Mouse (Mus musculus): ENCODE results near the gene Camk2d. TPM values are rescaled to one million over a fixed set of nuclear protein-coding genes. Genes with fewer than 3 reads are reported as not detected.

Camk2d gene
- polyA plus RNA-seq, 1 experiment from 2014 or later: 109 TPM

DNA sequence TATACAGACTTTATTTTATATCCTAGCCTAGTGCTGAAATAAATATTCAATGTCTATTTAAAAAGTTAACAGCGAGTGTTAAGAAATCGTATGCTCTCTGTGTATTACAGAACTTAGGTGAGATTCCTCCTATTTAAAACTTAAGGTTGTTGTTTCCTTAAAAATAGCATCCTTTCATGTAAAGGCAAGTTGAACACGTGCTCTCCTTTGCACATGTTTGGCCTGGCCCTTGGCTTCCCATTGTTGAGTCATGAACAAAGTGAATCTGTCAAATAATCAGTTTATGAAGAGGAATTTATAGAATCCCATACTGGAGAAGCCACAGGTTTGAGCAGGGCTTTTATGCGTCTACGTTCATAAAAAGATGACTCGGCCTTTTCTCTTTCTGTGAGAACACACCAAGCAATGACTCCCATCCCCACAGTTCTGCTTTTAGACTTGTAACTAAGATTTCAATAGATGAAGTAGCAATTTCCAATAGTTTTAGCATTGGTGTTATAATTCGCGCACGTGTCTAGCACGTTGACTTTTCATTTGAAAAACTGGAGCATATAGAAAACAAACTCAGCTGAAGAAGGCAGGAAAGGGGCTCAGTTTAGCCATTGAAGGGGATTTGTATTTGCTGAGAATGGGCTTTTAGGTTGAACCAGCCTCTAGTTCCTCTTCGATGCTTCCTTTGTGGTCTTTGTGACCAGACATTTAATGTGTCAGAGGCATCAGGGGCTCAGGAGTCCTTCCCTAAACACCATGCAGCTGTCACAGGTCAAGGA lies 29.1 kb downstream of the Camk2d start:
- H3K9ac ChIP-seq: no peak overlapping the region
- no peaks in the 10 kb centered on the region for H3K36me3 ChIP-seq (replicated peaks; ENCODE audit: control insufficient read depth, insufficient read depth)
- H3K4me2 ChIP-seq (replicated peaks): no peak overlapping the region
- WGBS: 79% methylated on average over 11 of the region's 11 CpGs
- no peaks in the 10 kb centered on the region for H3K27me3 ChIP-seq (ENCODE audit: control insufficient read depth, insufficient read depth, low read length)
- H3K4me1 ChIP-seq (replicated peaks; ENCODE audit: control insufficient read depth, insufficient read depth, low read length): no peaks in the 10 kb centered on the region
- no peak overlapping the region for H3K4me3 ChIP-seq (replicated peaks; ENCODE audit: low read length)
- DNase-seq (ENCODE audit: low spot score): no peak
- no peaks in the 10 kb centered on the region for H3K9me3 ChIP-seq (ENCODE audit: control insufficient read depth, low read length)
- ATAC-seq (ENCODE audit: low FRiP score): no peak
- no peak overlapping the region for H3K27ac ChIP-seq

DNA sequence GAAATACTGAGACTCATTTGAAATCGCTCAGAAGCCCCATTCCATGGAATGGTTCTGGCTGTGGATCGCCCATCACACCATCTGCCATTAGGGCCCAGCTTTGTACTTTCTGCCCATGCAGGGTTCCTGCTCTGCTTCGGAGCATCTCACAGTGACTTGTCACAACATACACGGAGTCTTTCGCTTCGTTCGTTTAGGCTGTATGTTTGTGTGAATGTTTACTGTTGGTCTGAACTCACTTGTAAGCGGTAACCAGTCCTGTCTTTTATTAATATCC lies 29.6 kb downstream of the Camk2d start:
- Histone ChIP-seq H3K36me3 (replicated peaks; ENCODE audit: control insufficient read depth, insufficient read depth) (no peaks in the 10 kb centered on the region), H3K9me3 (ENCODE audit: control insufficient read depth, low read length) (no peaks in the 10 kb centered on the region), H3K4me2 (replicated peaks) (no peak overlapping the region), H3K9ac (no peak overlapping the region), H3K27ac (no peak overlapping the region), H3K27me3 (ENCODE audit: control insufficient read depth, insufficient read depth, low read length) (no peaks in the 10 kb centered on the region), H3K4me1 (replicated peaks; ENCODE audit: control insufficient read depth, insufficient read depth, low read length) (no peaks in the 10 kb centered on the region), H3K4me3 (replicated peaks; ENCODE audit: low read length) (no peak overlapping the region)
- no peak for ATAC-seq (ENCODE audit: low FRiP score)
- WGBS: 75% methylated on average over 8 of the region's 8 CpGs
- DNase-seq (ENCODE audit: low spot score): no peak

DNA sequence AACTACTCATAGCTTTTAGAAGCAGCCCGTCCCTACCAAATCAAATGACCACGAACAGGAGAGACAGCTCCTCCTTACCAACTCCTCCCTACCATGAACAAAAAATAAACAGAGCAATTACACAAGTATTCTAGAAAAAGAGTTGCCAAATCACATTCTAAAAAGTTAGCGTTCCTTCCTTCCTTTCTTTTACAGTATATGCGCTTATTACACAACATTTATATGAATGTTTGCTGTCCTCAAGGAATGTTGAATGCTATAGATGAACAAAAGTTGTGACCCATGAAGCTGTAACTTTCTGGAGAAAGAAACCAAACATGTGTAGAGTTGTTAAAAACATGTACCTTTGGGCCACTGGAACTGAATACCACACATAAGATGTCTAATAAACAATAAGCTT lies 31.9 kb downstream of the Camk2d start:
- no peak overlapping the region for H3K9ac ChIP-seq
- 0 out of 2 replicates have a peak, but pooled peaks cover 4% of the 10 kb centered on the region for H3K4me1 ChIP-seq (replicated peaks; ENCODE audit: control insufficient read depth, insufficient read depth, low read length)
- H3K4me2 ChIP-seq (replicated peaks): no peak overlapping the region
- DNase-seq (ENCODE audit: low spot score) (no peak), ATAC-seq (ENCODE audit: low FRiP score) (no peak)
- H3K27me3 ChIP-seq (ENCODE audit: control insufficient read depth, insufficient read depth, low read length): no peaks in the 10 kb centered on the region
- WGBS: 94% methylated on average over 4 of the region's 4 CpGs
- H3K4me3 ChIP-seq (replicated peaks; ENCODE audit: low read length): no peak overlapping the region
- no peaks in the 10 kb centered on the region for H3K9me3 ChIP-seq (ENCODE audit: control insufficient read depth, low read length)
- no peaks in the 10 kb centered on the region for H3K36me3 ChIP-seq (replicated peaks; ENCODE audit: control insufficient read depth, insufficient read depth)
- no peak overlapping the region for H3K27ac ChIP-seq

DNA sequence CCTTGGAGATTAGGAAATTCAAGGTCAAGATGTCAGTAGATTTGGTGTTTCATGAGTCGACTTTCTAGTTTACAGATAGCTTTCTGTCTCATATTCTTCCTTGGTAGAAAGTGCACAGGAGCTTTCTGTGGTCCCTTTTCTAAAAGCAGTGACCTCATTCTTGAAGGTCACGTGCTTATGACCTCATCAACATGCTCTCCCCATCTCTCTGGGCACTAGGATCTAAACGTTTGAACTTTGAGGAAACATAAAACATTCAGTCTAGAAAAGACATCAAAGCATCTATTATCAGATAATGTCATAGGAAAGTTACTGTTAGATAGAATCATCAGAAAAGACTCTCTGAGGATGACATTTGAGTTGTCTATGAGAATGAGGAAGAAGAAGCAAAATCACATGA lies 32.3 kb downstream of the Camk2d start:
- H3K4me3 ChIP-seq (replicated peaks; ENCODE audit: low read length): no peak overlapping the region
- no peaks in the 10 kb centered on the region for H3K27me3 ChIP-seq (ENCODE audit: control insufficient read depth, insufficient read depth, low read length)
- no peak overlapping the region for H3K9ac ChIP-seq
- H3K4me1 ChIP-seq (replicated peaks; ENCODE audit: control insufficient read depth, insufficient read depth, low read length): 0 out of 2 replicates have a peak, but pooled peaks cover 4% of the 10 kb centered on the region
- no peak overlapping the region for H3K27ac ChIP-seq
- no peak overlapping the region for H3K4me2 ChIP-seq (replicated peaks)
- WGBS: 76% methylated on average over 3 of the region's 3 CpGs
- no peaks in the 10 kb centered on the region for H3K36me3 ChIP-seq (replicated peaks; ENCODE audit: control insufficient read depth, insufficient read depth)
- H3K9me3 ChIP-seq (ENCODE audit: control insufficient read depth, low read length): no peaks in the 10 kb centered on the region
- no peak for DNase-seq (ENCODE audit: low spot score)
- ATAC-seq (ENCODE audit: low FRiP score): no peak

DNA sequence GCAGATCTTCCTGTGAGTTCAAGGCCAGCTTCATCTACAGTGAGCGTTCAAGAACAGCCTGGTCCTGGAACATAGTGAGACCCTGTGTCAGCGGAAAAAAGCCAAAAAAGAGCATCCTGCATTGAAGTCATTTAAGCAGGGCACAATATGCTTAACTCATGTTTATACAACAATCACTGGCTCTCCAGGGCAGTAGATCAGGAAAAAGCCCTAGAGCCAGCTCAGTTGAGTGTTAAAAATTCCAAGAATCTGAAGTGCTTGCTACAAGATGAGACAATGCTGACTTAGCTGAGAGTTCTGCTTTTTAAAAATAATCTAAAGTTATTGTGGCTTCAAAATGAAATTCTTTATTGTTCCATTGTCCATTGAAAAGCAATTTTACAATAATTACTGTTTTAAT lies 32.9 kb downstream of the Camk2d start:
- no peak for ATAC-seq (ENCODE audit: low FRiP score)
- 88% methylated on average over 2 of the region's 2 CpGs for WGBS
- Histone ChIP-seq H3K4me1 (replicated peaks; ENCODE audit: control insufficient read depth, insufficient read depth, low read length) (0 out of 2 replicates have a peak, but pooled peaks cover 4% of the 10 kb centered on the region), H3K27ac (no peak overlapping the region), H3K4me3 (replicated peaks; ENCODE audit: low read length) (no peak overlapping the region), H3K9ac (no peak overlapping the region), H3K9me3 (ENCODE audit: control insufficient read depth, low read length) (no peaks in the 10 kb centered on the region), H3K36me3 (replicated peaks; ENCODE audit: control insufficient read depth, insufficient read depth) (no peaks in the 10 kb centered on the region), H3K4me2 (replicated peaks) (no peak overlapping the region), H3K27me3 (ENCODE audit: control insufficient read depth, insufficient read depth, low read length) (no peaks in the 10 kb centered on the region)
- DNase-seq (ENCODE audit: low spot score): no peak

DNA sequence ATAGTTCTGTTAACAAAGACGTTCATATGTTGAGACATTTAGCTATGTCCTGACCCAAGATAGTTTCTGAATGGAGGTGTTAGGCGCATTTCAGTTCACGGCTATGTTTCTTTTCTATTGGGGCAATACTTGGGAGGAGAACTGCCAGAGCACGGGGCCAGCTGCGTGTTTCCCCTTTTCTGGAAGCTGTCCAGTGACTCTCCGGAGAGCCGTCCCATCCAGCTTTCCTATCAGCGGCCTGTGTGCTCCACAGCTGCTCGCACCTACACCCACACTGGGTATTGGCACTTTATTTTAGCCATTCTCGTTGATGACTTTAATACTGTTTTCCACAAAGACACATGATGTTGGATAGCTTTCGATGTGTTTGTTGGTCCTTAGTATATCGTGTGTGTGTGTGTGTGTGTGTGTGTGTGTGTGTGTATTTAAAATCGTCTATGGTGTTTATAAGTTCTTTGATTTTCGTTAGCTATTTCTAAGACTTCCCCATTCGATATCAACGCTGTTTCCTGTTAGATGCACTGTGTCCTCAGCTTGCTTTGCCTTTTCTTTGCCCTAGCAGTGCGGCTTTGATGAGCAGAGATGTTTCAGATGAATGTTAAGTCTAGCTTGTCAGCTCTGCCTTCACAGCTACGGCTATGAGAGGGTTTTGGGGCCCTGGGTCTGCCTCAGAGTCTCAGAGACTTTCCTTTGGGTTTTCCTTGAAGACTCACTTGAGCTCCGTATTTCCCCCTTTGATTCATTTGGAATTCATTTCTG lies 34.2 kb downstream of the Camk2d start:
- DNase-seq (ENCODE audit: low spot score) (no peak), ATAC-seq (ENCODE audit: low FRiP score) (no peak)
- 81% methylated on average over 19 of the region's 19 CpGs for WGBS
- no peaks in the 10 kb centered on the region for H3K9me3 ChIP-seq (ENCODE audit: control insufficient read depth, low read length)
- H3K4me1 ChIP-seq (replicated peaks; ENCODE audit: control insufficient read depth, insufficient read depth, low read length): 0 out of 2 replicates have a peak, but pooled peaks cover 4% of the 10 kb centered on the region
- H3K9ac ChIP-seq: no peak overlapping the region
- H3K27me3 ChIP-seq (ENCODE audit: control insufficient read depth, insufficient read depth, low read length): no peaks in the 10 kb centered on the region
- no peak overlapping the region for H3K4me3 ChIP-seq (replicated peaks; ENCODE audit: low read length)
- H3K27ac ChIP-seq: no peak overlapping the region
- no peaks in the 10 kb centered on the region for H3K36me3 ChIP-seq (replicated peaks; ENCODE audit: control insufficient read depth, insufficient read depth)
- H3K4me2 ChIP-seq (replicated peaks): no peak overlapping the region

DNA sequence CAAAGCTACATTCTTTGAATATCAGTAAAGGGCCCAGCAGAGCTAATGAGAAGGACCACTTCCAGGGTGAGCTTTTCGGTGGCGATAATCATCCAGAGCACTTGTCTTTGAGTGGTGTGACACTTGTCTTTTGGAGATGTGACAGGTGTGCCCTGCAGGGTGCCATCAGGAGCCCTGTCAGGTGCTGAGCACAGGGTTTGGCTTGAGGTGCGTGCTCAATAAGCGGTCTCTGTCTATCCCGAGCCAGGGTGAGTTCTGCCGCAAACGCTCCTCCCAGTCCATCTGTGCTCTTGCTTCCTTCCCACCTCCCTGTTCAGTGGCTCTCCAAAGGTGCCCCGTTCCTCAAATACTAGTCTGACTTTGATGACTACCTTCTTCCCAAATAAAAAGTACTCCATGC lies 35.5 kb downstream of the Camk2d start:
- H3K4me2 ChIP-seq (replicated peaks): no peak overlapping the region
- no peaks in the 10 kb centered on the region for H3K27me3 ChIP-seq (ENCODE audit: control insufficient read depth, insufficient read depth, low read length)
- H3K4me1 ChIP-seq (replicated peaks; ENCODE audit: control insufficient read depth, insufficient read depth, low read length): 0 out of 2 replicates have a peak, but pooled peaks cover 4% of the 10 kb centered on the region
- H3K27ac ChIP-seq: no peak overlapping the region
- DNase-seq (ENCODE audit: low spot score) (no peak), ATAC-seq (ENCODE audit: low FRiP score) (no peak)
- H3K9me3 ChIP-seq (ENCODE audit: control insufficient read depth, low read length): no peaks in the 10 kb centered on the region
- no peaks in the 10 kb centered on the region for H3K36me3 ChIP-seq (replicated peaks; ENCODE audit: control insufficient read depth, insufficient read depth)
- H3K9ac ChIP-seq: no peak overlapping the region
- no peak overlapping the region for H3K4me3 ChIP-seq (replicated peaks; ENCODE audit: low read length)
- WGBS: 77% methylated on average over 8 of the region's 8 CpGs

DNA sequence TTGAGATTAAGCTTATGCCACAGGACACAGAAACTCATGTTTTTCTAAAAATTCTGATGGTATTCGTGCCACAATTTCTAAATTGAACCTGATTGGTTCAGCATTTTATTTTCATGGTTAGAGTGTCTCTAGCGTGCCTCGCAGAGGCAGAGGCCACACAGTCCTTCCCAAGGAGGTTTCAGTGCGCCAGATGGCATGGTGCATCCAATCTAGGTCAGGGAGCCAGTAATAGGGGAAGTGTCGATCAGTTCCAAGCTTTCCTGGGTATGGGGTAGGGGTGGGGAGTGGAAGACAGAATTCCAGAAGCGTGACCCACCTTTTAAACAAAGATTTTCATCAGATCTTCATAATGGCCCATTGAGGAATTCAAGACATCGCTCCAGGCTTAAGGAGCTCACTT lies 36.5 kb downstream of the Camk2d start:
- no peak overlapping the region for H3K4me3 ChIP-seq (replicated peaks; ENCODE audit: low read length)
- H3K4me1 ChIP-seq (replicated peaks; ENCODE audit: control insufficient read depth, insufficient read depth, low read length): 0 out of 2 replicates have a peak, but pooled peaks cover 4% of the 10 kb centered on the region
- H3K9ac ChIP-seq: no peak overlapping the region
- no peaks in the 10 kb centered on the region for H3K36me3 ChIP-seq (replicated peaks; ENCODE audit: control insufficient read depth, insufficient read depth)
- no peaks in the 10 kb centered on the region for H3K9me3 ChIP-seq (ENCODE audit: control insufficient read depth, low read length)
- no peaks in the 10 kb centered on the region for H3K27me3 ChIP-seq (ENCODE audit: control insufficient read depth, insufficient read depth, low read length)
- H3K4me2 ChIP-seq (replicated peaks): no peak overlapping the region
- DNase-seq (ENCODE audit: low spot score) (no peak), ATAC-seq (ENCODE audit: low FRiP score) (no peak)
- 84% methylated on average over 7 of the region's 7 CpGs for WGBS
- H3K27ac ChIP-seq: no peak overlapping the region

DNA sequence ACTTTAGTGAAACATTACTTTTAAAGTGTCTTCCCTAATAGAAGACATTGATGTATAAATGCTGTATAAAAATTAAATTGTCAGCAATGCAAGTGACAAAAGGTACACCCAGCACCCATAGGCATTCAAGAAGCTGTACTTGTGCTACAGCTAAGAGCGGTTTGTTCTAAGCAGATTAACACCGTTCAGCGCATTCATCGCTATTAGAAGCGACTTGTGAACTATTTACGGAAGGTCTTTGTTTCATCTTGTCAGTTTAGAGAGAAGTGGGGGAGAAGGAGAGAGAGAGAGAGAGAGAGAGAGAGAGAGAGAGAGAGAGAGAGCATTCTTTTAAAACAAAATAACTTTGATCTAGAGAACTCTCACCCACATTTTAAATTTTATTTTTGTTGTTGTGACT lies 38.1 kb downstream of the Camk2d start:
- H3K4me1 ChIP-seq (replicated peaks; ENCODE audit: control insufficient read depth, insufficient read depth, low read length): 0 out of 2 replicates have a peak, but pooled peaks cover 4% of the 10 kb centered on the region
- no peak for DNase-seq (ENCODE audit: low spot score)
- no peak overlapping the region for H3K9ac ChIP-seq
- ATAC-seq (ENCODE audit: low FRiP score): no peak
- H3K27me3 ChIP-seq (ENCODE audit: control insufficient read depth, insufficient read depth, low read length): no peaks in the 10 kb centered on the region
- WGBS: 74% methylated on average over 6 of the region's 6 CpGs
- H3K27ac ChIP-seq: no peak overlapping the region
- H3K4me2 ChIP-seq (replicated peaks): no peak overlapping the region
- H3K4me3 ChIP-seq (replicated peaks; ENCODE audit: low read length): no peak overlapping the region
- no peaks in the 10 kb centered on the region for H3K36me3 ChIP-seq (replicated peaks; ENCODE audit: control insufficient read depth, insufficient read depth)
- H3K9me3 ChIP-seq (ENCODE audit: control insufficient read depth, low read length): no peaks in the 10 kb centered on the region
